Mouse (Mus musculus): ENCODE measurements at regions not wholly inside any gene's neighbourhood (a gene's known extent, or its start where the extent isn't known, plus 50 kb on each side); places are given as distances from the start of the nearest gene placed in this dataset.
A peak's percentile ranks its signal among the peaks of the same experiment; 100 is the strongest.

GRCm38 (mm10) chr9:93420283-93420682 lies 878.3 kb downstream of the Plod2 start:
- peak; percentile 42 for DNase-seq (ENCODE audit: low read depth, low spot score)

- no peak for DNase-seq (ENCODE audit: low read depth, low spot score)
Measured at GRCm38 (mm10) chr9:93432335-93432734, 890.3 kb downstream of the Plod2 start.

DNA sequence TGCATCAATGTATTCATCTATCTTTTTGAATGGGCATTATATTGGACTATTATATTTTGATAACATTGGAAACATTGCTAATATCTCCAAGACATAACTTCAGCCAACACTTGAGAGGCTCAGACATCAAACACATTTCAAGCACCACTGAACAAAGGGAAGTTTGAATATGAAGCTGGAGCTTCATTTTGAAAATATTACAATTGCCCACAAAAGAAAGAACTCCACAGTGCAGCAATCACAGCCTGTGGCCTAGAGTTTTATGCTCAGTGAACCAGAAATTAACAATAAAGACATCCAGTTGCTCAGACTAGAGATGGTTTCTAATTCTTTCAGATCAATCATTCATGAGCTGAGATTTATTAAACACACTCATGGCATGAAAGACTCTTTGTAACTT lies 916.7 kb downstream of the Plod2 start:
- DNase-seq (ENCODE audit: low read depth, low spot score): no peak

All from brain, adult 2 months (tissue).